Mouse (Mus musculus) natural killer cell, adult 2 months (primary cell): Measurements from ENCODE around the gene Zcchc7.
"Not testable (repeated sequence)": the region's sequence is repeated elsewhere in the genome, so short reads cannot be mapped to it uniquely, and the experiment has no call there.

ENCODE experiments used
- DNase-seq, 2 experiments: peaks; one replicate each; pipeline ENCODE4 v3.0.0; 2022; ENCODE audit warnings: low spot score in 2 of 2

The Zcchc7 gene

GRCm38 (mm10) chr4:44757131-44757530, 1.5 kb downstream of the Zcchc7 start:
- not testable (repeated sequence) for DNase-seq

- no peak for DNase-seq
Observed at GRCm38 (mm10) chr4:44774890-44775289, 19.2 kb downstream of the Zcchc7 start.

- DNase-seq = no peak
Observed at GRCm38 (mm10) chr4:44776651-44777050, 21.0 kb downstream of the Zcchc7 start.

GRCm38 (mm10) chr4:44777101-44777500, 21.4 kb downstream of the Zcchc7 start:
- DNase-seq = no peak

- no peak for DNase-seq
Observed at GRCm38 (mm10) chr4:44777711-44778110, 22.0 kb downstream of the Zcchc7 start.

- DNase-seq = no peak
Observed at GRCm38 (mm10) chr4:44778316-44778715, 22.6 kb downstream of the Zcchc7 start.

GRCm38 (mm10) chr4:44780462-44781157, 24.9 kb downstream of the Zcchc7 start:
- DNase-seq = no peak

GRCm38 (mm10) chr4:44781494-44781893, 25.8 kb downstream of the Zcchc7 start:
- no peak for DNase-seq

- DNase-seq = no peak
Observed at GRCm38 (mm10) chr4:44783566-44784292, 28.1 kb downstream of the Zcchc7 start.

- DNase-seq = no peak
Observed at GRCm38 (mm10) chr4:44812855-44813254, 57.2 kb downstream of the Zcchc7 start.

- DNase-seq = no peak
Observed at GRCm38 (mm10) chr4:44813770-44814169, 58.1 kb downstream of the Zcchc7 start.

- no peak for DNase-seq
Observed at GRCm38 (mm10) chr4:44816584-44816983, 60.9 kb downstream of the Zcchc7 start.

- no peak for DNase-seq
Observed at GRCm38 (mm10) chr4:44830609-44831008, 74.9 kb downstream of the Zcchc7 start.

GRCm38 (mm10) chr4:44851835-44852251, 96.2 kb downstream of the Zcchc7 start:
- DNase-seq = peak in 1 of 2 experiments; percentile 8

GRCm38 (mm10) chr4:44871591-44871990, 115.9 kb downstream of the Zcchc7 start:
- no peak for DNase-seq

GRCm38 (mm10) chr4:44872048-44872447, 116.4 kb downstream of the Zcchc7 start:
- no peak for DNase-seq

- DNase-seq = no peak
Observed at GRCm38 (mm10) chr4:44880065-44880623, 124.5 kb downstream of the Zcchc7 start.

GRCm38 (mm10) chr4:44886143-44886542, 130.5 kb downstream of the Zcchc7 start:
- no peak for DNase-seq

GRCm38 (mm10) chr4:44891344-44891743, 135.7 kb downstream of the Zcchc7 start:
- no peak for DNase-seq

- peak in 1 of 2 experiments; percentile 75 for DNase-seq
Observed at GRCm38 (mm10) chr4:44905651-44906271, 150.1 kb downstream of the Zcchc7 start.

GRCm38 (mm10) chr4:44906399-44906798, 150.7 kb downstream of the Zcchc7 start:
- DNase-seq = no peak

- DNase-seq = peak in 1 of 2 experiments; percentile 61
Observed at GRCm38 (mm10) chr4:44910065-44910464, 154.4 kb downstream of the Zcchc7 start.
